Mouse (Mus musculus): ENCODE measurements around the gene Ifit1bl1.
"Not testable (repeated sequence)": the region's sequence is repeated elsewhere in the genome, so short reads cannot be mapped to it uniquely, and the experiment has no call there.

Ifit1bl1 gene

DNA sequence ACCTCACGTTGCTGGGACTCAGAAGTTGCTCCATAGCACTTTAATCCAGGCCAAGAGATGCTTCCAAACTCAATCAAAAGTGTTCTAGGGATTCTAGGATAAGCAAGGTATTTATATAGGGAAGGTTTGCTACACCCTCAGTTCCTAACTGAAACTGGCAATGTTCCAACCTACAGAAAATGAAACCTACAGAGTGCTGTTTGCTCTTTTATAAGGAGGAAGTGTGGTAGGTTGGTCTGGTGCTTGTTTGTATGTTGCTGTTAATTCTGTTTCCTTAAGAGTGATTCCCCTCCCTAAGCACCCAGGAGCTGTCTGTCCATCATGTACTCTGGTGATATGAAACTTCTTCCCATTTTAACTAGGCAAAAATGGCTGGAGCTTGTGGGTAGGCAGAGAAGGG is at the start of gene Ifit1bl1:
Gene Ifit1bl1, minus strand, starts transcription at position 69 of the 400 bp plus-strand sequence.
- DNase-seq, result not testable (repeated sequence)

DNA sequence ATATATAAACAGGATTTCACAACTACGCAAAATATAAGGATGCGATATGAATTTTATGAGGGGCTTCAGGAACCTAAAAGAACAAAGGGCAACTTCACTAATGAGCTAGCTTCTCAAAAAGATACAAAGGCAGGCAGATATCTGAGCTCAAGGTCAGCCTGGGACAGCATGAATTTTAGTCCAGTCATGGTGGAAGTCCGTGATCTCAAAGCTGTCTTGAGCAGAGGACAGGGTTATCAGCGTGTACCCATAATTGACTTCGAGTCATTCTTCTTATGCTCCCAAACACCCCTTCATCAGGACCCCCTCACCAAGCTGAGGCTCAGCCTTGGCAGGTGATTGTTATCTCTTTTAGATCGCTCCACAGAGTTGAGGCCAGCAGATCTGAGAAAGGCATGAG is 49.2 kb upstream of the Ifit1bl1 start:
- no peak for DNase-seq

DNA sequence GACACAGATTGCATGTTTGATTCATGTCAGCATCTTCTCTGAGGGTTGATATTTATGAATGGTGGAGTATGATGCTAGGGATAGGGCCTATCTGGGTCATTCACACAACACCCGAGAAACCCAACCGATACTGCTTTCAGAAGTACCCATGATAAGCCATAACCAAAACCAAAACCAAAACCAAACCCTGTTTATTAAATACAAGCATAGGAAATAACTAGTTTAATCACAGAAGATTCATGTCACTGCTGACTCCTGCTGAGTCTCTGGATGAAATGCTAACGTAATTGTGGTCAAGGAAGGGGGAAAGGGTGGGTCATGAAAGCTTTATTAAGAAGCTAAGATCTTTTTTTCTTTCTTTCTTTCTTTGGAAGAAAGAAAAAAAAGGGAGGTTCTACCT is 48.5 kb upstream of the Ifit1bl1 start:
- DNase-seq, result no peak

DNA sequence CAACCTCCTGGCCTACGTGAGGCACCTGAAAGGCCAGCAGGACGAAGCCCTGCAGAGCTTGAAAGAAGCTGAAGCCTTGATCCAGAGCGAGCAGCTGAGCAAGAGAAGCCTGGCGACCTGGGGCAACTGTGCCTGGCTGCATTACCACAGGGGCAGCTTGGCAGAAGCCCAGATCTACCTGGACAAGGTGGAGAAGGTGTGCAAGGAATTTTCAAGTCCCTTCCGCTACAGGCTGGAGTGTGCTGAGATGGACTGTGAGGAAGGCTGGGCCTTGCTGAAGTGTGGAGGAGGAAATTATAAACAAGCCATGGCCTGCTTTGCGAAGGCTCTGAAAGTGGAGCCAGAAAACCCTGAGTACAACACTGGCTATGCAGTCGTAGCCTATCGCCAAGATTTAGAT is 45.9 kb upstream of the Ifit1bl1 start:
- not testable (repeated sequence) for DNase-seq

DNA sequence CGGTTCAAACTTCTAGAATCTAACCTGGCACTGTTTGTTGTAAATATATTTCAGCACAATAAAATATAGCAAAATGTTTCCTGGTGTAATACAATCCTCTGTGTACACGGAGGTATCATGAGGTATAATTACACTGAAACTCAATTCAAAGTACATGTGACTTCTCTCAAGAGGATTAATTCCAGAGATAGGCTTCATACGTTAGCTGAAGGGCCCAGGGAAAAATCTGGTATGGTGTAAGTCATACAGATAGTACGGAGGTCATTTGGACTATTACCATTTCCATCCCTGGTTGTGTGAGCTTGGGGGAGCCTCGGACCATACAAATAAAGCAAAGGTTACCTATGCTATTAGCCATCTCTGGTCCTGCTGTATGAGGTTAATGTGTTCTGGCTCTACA is 40.9 kb upstream of the Ifit1bl1 start:
- DNase-seq, result no peak

DNA sequence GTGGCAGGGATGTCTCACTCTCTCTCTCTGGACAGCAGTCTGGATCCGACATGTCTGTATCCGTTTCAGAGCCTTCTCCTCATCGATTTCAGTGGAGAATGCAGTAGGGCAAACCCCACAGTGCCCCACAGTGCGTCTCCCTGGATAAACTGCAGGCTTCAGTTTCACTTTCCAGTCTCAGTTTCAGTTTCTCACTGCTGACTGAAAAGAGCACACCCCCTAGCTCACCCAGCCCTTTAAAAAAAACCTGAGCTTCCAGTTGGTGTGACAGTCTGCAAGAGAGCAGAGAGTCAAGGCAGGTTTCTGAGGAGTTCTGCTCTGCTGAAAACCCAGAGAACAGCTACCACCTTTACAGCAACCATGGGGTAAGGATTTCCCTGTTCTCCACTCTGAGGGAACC is 38.9 kb upstream of the Ifit1bl1 start, which contains the start of the genes Ifit1bl2 and Ifit1:
Gene Ifit1bl2, minus strand, starts transcription at position 121 of the 400 bp plus-strand sequence.
Gene Ifit1, plus strand, starts transcription at position 249 of the 400 bp plus-strand sequence.
- DNase-seq, result no peak

DNA sequence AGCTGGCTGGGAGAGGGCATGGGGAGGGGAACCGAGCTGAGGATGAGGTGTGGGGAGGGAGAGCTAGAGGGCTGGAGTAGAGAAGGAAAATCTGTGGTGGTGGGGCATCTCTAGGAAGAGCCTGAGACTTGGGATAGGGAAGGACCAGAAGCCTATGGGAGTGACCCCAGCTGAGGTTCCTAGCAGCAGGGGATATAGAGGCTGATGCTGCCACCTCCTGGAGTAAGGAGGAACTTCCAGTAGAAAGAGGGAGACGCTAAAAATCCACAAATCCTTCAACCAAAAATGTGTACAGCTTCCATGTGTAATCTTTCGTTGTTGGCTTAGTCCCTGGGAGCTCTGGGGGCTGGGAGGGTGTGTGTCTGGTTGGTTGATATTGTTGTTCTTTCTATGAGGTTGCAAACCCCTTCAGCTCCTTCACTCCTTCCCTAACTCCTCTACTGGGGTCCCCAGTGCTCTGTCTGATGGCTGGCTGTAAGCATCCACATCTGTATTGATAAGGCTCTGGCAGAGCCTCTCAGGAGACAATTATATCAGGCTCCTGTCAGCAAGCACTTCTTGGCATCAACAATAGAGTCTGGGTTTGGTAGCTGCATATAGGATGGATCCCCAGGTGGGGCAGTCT is 35.3 kb upstream of the Ifit1bl1 start:
- DNase-seq, result peak; percentile 39

DNA sequence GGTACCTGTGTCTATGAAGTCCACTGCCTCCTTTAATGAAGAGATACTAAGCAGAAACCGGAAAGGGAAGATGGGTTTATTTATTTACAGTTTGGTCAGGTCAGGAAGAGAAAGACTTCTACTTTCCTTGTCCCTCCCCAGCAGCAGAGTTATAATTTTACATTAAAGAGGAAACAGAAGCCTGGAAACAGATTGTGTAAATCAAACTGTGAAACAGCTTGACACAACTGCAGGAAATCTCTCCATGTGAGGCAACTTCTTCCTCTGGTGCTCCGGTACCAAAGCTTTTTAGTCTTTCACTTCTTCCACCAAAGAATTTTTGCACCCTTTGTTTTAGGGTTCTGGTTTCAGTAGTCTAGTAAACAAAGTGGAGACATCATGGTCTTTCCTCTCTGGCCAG is 31.7 kb upstream of the Ifit1bl1 start:
- DNase-seq, result no peak

DNA sequence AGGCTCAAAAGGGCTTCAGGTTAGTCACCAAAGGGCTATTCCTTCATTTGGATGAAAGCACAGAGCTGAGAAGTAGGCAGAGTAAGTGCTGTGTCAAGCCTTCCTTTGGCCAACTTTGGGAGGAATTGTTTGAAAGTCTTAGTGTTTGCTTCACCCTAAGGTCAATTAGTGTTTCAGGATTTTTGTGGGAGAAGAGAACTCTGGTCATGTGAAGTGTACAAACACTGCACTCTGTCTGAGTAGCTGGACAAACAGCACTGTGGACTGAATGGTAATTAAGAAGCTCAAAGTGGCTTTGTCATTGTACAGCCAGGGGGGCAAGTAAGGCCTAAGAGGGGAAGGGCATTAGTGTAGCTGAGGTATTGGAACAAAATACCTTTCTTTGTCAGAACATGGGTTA is 29.7 kb upstream of the Ifit1bl1 start:
- DNase-seq, result no peak

DNA sequence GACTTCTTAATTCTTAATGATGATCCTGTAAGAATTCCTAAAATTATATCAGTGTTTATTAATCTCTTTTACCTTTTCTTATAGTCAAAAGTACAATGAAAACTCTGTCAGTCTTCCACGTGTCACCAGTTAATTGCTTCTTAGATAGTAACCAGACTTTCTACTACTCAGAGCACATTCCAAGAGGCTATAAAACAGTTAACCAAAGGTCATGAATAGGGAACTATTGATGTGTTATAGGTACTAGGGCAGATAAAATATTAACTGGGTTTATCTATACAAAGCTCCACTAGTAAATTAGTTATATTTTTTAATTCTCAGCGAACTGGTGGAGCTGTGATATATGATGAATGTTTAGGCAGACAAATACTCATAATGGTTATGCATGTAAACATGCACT is 25.7 kb upstream of the Ifit1bl1 start:
- DNase-seq, result no peak

DNA sequence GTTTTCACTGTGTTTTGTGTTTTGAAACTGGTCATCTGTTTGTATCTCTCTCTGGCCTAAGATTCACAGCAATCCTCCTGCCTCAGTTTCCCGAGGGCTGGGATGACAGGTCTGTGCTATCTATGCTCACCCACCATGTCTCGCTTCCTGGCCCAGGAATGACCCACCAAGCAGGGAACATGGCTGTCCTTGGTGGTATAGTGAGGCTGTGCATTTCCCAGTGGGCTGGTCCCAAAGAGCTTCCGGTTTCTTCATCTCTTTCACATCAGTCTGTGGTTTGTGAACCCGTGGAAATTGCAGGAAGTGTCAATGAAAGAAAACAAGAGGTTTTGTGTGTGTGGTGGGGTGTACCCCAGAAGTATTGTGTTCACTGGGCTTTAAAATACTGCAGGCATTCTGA is 22.9 kb upstream of the Ifit1bl1 start:
- no peak for DNase-seq

DNA sequence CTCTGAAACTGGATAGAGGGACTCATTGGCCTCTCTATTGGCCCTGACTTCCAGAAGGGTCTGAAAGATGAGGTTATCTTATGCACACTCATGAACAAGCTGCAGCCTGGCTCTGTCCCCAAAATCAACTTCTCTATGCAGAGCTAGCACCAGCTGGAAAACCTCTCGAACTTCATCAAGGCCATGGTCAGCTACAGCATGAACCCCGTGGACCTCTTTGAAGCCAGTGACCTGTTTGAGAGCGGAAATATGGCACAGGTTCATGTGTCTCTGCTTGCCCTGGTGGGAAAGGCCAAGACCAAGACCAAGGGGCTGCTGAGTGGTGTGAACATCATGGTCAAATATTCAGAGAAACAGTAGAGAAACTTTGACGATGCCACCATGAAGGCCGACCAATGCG is 22.0 kb upstream of the Ifit1bl1 start:
- DNase-seq, result no peak

DNA sequence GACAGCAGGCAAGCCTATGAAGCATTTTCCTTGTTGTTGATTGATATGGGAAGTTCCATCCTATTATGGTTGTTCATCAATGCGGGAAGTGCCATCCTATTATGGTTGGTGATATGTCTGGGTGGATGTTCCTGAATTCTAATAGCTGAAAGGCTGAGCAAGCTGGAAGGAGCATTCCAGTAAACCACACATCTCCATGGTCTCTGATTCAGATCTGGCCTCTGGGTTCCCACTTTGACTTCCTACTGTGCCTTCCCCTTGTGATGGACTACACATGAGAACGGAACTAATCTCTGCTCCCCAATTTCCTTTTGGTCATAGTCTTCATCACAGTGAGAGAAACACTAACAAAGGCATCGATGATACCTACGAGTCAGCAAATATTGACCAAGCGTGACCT is 19.1 kb upstream of the Ifit1bl1 start:
- DNase-seq, result no peak

DNA sequence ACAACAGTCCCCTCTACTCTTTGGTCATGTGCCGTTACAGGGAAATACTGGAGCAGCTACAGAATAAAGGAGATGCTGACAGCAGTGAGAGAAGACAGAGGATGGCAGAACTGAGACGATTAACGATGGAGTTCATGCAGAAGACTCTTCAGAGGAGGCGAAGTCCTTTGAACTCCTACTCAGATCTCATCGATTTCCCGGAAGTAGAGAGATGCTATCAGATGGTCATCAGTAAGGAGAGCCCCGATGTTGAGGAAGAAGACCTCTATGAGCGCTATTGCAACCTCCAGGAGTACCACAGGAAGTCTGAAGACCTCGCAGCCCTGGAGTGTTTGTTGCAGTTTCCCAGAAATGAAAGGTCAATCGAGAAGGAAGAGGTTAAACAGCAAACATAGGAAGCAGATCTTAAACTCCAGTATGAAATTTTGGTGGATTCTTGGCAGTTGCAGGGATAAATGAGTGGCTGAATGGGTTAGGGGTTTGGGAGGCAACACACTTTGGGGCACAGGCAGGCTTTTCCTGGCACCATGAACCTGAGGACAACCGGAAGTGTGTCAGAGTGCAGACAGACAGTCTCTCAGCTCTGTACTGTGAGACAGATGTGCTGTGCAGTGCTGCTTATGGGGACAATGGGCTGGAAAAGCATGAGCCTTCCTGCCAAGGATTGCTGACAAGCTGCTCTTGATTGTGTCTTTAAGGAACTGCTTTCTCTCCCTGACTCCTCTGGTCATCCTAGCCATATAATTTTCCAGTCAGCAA is 10.7 kb upstream of the Ifit1bl1 start:
- DNase-seq, result not testable (repeated sequence)

DNA sequence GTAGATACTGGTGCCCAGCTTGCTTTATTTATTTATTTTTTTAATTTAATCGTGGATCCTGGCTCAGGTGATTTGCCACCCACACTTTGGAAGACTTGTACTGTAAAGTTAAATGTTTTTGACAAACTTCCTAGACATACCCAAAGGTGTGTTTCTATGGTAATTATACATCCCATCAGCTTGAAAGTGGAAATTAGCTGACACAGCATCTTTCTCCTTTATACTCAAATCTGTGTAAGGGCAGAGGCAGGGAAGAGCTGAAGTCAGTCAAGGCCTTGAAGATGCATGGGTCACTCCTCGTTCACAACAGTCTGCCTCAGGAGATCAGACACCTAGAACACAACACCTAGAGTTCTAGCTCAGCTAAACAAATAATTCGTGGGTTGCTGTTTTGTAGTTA is 8.4 kb upstream of the Ifit1bl1 start:
- not testable (repeated sequence) for DNase-seq

DNA sequence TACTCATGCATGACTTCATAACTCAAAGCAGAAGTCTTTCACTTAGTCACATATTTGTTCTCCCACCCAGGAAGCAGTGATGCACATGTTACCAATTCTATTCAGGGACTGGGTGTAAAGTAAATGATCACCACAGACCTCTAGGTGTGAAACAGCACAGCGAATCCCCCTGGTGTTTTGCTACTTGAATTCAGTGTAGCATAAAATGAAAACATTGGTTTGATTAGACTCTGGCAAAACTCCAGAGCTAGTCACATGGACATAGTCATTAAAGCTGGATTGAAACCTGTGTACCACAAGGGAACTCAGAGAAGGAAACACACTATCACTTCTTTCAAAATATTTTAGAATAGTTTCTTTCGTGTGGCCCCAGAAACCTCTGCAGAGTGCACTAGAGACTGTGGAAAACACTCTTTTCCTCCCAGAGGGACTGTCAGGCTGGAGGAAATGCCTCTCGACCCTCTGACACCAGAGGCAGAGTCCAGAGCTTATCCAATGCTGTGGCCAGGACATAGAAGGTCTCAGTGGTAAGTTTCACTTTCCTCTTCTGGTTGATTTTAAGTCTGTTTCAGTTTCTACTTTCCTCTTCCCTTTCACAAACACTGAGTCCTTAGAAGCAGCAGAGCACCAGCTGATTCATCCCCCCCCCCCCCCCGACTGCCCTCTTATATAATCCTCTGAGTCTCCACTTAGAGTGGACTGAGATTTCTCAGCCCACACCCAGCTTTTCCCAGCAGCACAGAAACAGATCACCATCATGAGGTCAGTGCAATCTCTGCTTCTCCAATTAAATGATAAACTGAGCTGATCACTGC is 5.7 kb upstream of the Ifit1bl1 start, which contains the start of gene Ifit3b:
Gene Ifit3b, plus strand, starts transcription at position 734 of the 815 bp plus-strand sequence.
- peak; percentile 75 for DNase-seq

DNA sequence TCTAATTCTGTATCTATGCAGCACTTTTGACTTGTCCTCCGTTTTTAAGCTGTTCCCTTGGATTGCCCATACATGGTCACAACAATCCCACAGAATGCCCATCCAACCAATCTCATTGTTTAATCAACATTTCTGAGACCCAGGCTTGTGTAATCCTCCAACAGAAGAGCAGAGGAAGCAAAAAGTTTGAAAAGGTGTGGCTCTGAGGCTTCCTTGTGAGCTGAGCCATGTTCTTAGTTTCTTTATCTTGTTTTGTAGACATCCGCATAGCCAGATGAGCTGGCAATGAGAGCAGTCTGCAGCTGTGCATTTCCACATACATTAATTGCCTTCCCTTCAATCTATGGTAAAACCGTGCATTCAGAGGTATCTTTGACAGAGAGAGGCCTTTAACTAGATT is 3.7 kb upstream of the Ifit1bl1 start:
- no peak for DNase-seq

DNA sequence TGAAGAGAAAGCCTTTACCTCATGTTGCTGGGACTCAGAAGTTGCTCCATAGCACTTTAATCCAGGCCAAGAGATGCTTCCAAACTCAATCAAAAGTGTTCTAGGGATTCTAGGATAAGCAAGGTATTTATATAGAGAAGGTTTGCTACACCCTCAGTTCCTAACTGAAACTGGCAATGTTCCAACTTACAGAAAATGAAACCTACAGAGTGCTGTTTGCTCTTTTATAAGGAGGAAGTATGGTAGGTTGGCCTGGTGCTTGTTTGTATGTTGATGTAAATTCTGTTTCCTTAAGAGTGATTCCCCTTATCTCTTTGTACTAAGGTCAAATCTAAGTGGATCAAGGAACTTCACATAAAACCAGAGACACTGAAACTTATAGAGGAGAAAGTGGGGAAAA is 2.5 kb downstream of the Ifit1bl1 start:
- not testable (repeated sequence) for DNase-seq

DNA sequence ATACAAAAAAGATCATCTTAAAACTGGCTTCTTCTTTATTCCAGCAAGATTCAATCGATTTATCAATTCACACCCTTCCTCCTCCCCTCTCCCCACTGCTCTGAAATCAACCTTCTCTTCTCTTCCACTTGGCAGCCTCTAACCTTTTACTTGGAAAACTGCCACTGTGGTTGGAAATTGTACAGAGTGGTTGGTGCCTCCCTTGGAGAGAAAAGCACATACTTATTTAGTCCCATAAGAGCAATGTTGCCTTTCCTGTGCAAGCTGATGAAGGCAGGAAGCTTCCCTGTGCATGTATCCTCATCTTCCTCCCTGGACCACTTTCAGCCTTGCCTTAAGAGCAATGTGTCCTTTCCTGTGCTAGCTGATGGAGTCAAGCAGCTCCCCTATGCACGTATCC is 3.4 kb downstream of the Ifit1bl1 start:
- DNase-seq, result peak; percentile 51

DNA sequence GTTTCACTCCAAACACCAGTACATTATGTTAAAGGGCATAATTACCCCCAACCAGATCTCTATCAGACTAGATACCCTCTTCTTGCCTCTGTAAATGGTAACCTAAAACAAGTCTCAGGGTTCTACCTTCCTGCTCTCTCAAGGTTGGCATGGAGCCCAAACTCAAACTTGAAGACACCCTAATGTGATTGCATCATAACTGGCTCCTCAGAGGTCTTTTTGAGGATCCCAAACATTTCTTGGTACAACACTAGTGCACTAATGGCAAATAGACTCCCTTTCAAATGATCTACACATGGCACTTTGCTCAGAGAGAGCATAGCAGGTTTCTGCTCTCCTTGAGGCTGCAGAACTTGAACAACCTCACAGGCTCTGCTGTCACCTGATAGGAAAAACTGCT is 4.9 kb downstream of the Ifit1bl1 start:
- no peak for DNase-seq

DNA sequence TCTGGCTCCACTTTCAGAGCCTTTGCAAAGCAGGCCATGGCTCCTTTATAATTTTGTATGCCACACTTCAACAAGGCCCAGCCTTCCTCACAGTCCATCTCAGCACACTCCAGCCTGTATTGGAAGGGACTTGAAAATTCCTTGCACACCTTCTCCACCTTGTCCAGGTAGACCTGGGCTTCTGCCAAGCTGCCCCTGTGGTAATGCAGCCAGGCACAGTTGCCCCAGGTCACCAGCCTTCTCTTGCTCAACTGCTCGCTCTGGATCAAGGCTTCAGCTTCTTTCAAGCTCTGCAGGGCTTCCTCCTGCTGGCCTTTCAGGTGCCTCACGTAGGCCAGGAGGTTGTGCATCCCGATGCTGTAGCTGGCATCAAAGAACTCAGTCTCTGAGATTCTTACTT is 7.2 kb downstream of the Ifit1bl1 start:
- DNase-seq, result not testable (repeated sequence)

DNA sequence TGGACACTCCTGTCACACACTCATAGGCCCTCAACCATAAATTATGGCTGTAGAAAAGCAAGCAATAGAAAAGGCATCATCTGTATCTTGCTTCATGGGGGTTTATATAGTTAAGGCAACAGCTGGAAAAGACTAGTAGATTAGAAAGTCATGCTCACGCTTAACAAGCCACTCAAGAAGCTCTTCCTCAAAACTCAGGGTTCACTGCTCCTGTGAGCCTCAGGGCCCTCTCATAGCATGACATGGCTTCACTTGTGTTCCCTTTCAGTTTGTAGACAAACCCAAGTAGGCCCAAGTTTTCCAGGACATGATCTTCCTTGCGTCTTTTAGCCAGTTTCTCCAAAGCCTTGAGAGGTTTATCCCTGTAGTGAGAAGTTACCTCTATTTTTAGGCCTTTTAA is 8.3 kb downstream of the Ifit1bl1 start:
- DNase-seq, result no peak

DNA sequence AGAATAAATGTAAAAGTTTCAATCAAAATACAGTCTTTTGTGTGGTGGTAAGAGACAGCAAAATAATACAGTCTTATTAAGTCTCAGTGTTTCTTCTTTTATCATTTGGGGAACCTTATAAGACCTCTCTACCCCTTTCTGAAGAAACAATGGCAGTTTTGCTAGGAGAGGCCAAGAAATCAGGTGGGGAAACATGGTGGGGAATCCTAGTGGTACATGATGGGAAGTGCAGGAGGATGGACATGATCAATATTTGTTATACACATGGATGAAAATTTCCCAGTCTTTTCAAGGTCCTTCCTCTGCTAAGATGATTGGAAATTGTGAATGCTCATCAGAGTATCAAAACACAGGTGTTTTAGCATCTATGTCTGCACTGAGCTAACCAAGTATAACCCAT is 12.8 kb downstream of the Ifit1bl1 start:
- DNase-seq, result no peak

Data from kidney, adult 11 months (tissue).